Mouse (Mus musculus) left cerebral cortex, postnatal 4 days (tissue): ENCODE data around the gene Slc26a9. TPM values are rescaled to one million over a fixed set of nuclear protein-coding genes. Genes with fewer than 3 reads are reported as not detected.
"Not testable (repeated sequence)": the region's sequence is repeated elsewhere in the genome, so short reads cannot be mapped to it uniquely, and the experiment has no call there.

Experiments
- DNase-seq: peaks from one replicate; pipeline ENCODE4 v3.0.0-alpha.2; 2022
- intact Hi-C: fragments of 180-260 bp; cut with DNase I; formaldehyde crosslinking; loops from one replicate; pipeline ENCODE4 v1.15.1; 2025
- total RNA-seq, 2 experiments: library from RNA; stranded (reverse); gene quantifications; 2 replicates each; pipeline ENCODE4 v1.2.3; 2021

Gene Slc26a9
- total RNA-seq, 2 experiments from 2014 or later = 0.16 to 0.52 TPM

DNA sequence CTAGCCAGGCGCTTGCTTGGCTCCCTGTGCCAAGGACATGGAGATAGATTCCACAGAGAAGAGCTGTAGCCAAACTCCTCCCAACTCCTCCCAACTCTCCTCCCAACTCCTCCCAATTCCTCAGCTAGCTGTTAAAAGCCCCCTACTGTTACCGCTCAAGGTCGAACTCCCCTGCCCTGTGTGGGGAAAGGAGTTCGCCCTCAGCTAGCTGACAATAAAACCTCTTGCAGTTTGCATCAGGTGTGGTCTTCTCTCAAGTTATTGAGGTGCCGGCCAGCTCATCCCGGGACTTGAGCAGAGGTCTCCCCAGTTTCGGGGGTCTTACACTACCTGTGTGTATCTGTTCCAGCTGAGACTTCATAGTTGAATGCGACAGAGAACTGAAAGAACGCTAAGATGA lies 76.5 kb downstream of the Slc26a9 start:
- DNase-seq = not testable (repeated sequence)
- intact Hi-C loops = loop anchor here (10.0 kb wide), 1 partner anchor 106 kb away; no protein-coding TSS in a partner anchor

DNA sequence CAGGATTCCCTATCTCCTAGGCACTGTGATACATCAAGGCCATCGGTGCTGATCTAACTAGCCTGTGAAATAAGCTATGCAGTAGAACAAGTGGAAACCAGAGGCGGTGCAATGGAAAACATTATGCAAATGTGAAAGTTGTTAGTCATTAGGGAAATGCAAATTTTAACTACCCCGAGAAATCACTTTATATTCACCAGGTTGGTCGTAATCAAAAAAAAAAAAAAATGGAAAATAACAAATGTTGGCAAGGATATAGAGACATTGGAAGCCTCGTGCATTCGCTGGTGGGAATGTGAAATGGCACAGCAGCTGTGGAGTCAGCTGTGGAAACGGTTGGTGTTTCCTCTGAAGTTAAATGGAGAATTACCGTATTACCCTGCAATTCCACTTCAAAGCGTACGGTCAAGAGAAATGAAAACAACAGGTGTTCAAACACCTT lies 77.1 kb downstream of the Slc26a9 start:
- intact Hi-C loops = loop anchor here (10.0 kb wide), 1 partner anchor 106 kb away; no protein-coding TSS in a partner anchor
- no peak for DNase-seq

Other genes with a start within 250 kb of the Slc26a9 start
- gene Srgap2, start 216.7 kb upstream of the Slc26a9 start, total RNA-seq = 100 to 1,000 TPM; 175 to 199 TPM
- gene Fam72a, start 216.1 kb upstream of the Slc26a9 start, total RNA-seq = 1 to 10 TPM; 1.2 TPM
- gene Avpr1b, start 144.8 kb upstream of the Slc26a9 start, total RNA-seq = not detected
- under 1 TPM in 1 of 2 experiments, not detected in 1; 0.20 TPM for gene Ctse, start 105.7 kb upstream of the Slc26a9 start, total RNA-seq
- gene Rab7b, start 55.3 kb upstream of the Slc26a9 start, total RNA-seq = 1 to 10 TPM in 1 of 2 experiments, under 1 TPM in 1; 0.93 to 1.8 TPM
- gene Pm20d1, start 53.4 kb downstream of the Slc26a9 start, total RNA-seq = under 1 TPM; 0.34 to 0.56 TPM
- gene Slc41a1, start 83.5 kb downstream of the Slc26a9 start, total RNA-seq = 10 to 100 TPM; 32.8 to 35.8 TPM
- gene Rab29, start 123.2 kb downstream of the Slc26a9 start, total RNA-seq = 1 to 10 TPM; 6.8 to 7.5 TPM
- gene Nucks1, start 166.5 kb downstream of the Slc26a9 start, total RNA-seq = 100 to 1,000 TPM; 224 to 229 TPM
- 1 to 10 TPM in 1 of 2 experiments, under 1 TPM in 1; 0.91 to 1.3 TPM for gene Slc45a3, start 218.9 kb downstream of the Slc26a9 start, total RNA-seq